In genomic region chr4:134591506-134592061, GRCm38 (mm10) we compare ENCODE assay signal across 9 mouse cellular contexts. TPM values are rescaled to one million over a fixed set of nuclear protein-coding genes. Genes with fewer than 3 reads are reported as not detected.
DNase-seq lines count a peak whose midpoint lies in the region; ATAC-seq lines count a peak whose summit lies in the region.
"Had no signal": no experiment of that assay in that cellular context is flagged by ENCODE, and none has a peak within 500 bp of the region (broad histone marks: within the 10 kb centered on the region; RNA-seq: fewer than 3 reads in every experiment).

No protein-coding gene starts in this region.

- no peak for ATAC-seq in heart, embryonic 11.5 days (replicated peaks; ENCODE audit: insufficient number of reproducible peaks, low FRiP score, low TSS enrichment)
- peak; percentile 79 for ATAC-seq in forebrain, embryonic 14.5 days
- ATAC-seq in limb, embryonic 13.5 days (ENCODE audit: low FRiP score, low read depth): peak; percentile 48; the same call in 1 of the 2 replicates

- H3K27me3 ChIP-seq in heart, embryonic 11.5 days (ENCODE audit: control insufficient read depth, insufficient read depth, low read length): no peaks in the 10 kb centered on the region
- no peaks in the 10 kb centered on the region for H3K27me3 ChIP-seq in forebrain, embryonic 14.5 days (replicated peaks; ENCODE audit: control insufficient read depth, insufficient read depth, low read length)
- no peaks in the 10 kb centered on the region for H3K27me3 ChIP-seq in limb, embryonic 13.5 days
- H3K27me3 ChIP-seq: liver, embryonic 13.5 days had no signal

- H3K9me3 ChIP-seq in heart, embryonic 11.5 days (replicated peaks; ENCODE audit: control insufficient read depth, low read length): no peaks in the 10 kb centered on the region
- no peaks in the 10 kb centered on the region for H3K9me3 ChIP-seq in forebrain, embryonic 14.5 days (replicated peaks; ENCODE audit: control insufficient read depth, low read length)
- H3K9me3 ChIP-seq in limb, embryonic 13.5 days: no peaks in the 10 kb centered on the region

- no peak overlapping the region for H3K4me3 ChIP-seq in heart, embryonic 11.5 days (ENCODE audit: low read depth, low read length)
- no peak overlapping the region for H3K4me3 ChIP-seq in forebrain, embryonic 14.5 days (ENCODE audit: low read depth, low read length)
- H3K4me3 ChIP-seq in limb, embryonic 13.5 days: no peak overlapping the region
- H3K4me3 ChIP-seq: liver, embryonic 13.5 days had no signal

- no peak overlapping the region for H3K9ac ChIP-seq in heart, embryonic 11.5 days (ENCODE audit: low read depth, low read length)
- H3K9ac ChIP-seq in forebrain, embryonic 14.5 days (ENCODE audit: low read length): no peak overlapping the region
- no peak overlapping the region for H3K9ac ChIP-seq in limb, embryonic 13.5 days
- H3K9ac ChIP-seq: liver, embryonic 13.5 days had no signal

- H3K27ac ChIP-seq in heart, embryonic 11.5 days (ENCODE audit: low read depth, low read length): no peak overlapping the region
- H3K27ac ChIP-seq in forebrain, embryonic 14.5 days (ENCODE audit: low read depth, low read length): peak overlapping the region; percentile 59
- H3K27ac ChIP-seq in limb, embryonic 13.5 days: peak overlapping the region; percentile 63; the same call in 1 of the 2 replicates
- H3K27ac ChIP-seq: liver, embryonic 13.5 days had no signal

- peak; percentile 88 to 91 for DNase-seq in heart, adult 18-20 months
- peak; percentile 89 for DNase-seq in adrenal gland, postnatal 25 days
- DNase-seq in forebrain, embryonic 14.5 days (ENCODE audit: low spot score): peak; percentile 85
- DNase-seq in heart, postnatal 4 days: peak; percentile 90
- peak; percentile 70 for DNase-seq in ovary, postnatal 14 days (ENCODE audit: low spot score)
- no peak for DNase-seq in frontal cortex, postnatal 25 days (ENCODE audit: low spot score in 2 of 2)
- DNase-seq: liver, embryonic 13.5 days had no signal

- H3K36me3 ChIP-seq in heart, embryonic 11.5 days (ENCODE audit: control insufficient read depth, insufficient read depth, low read length): 0 out of 2 replicates have a peak, but pooled peaks cover 3% of the 10 kb centered on the region
- H3K36me3 ChIP-seq in forebrain, embryonic 14.5 days (ENCODE audit: control insufficient read depth, insufficient read depth, low read length): no peaks in the 10 kb centered on the region
- H3K36me3 ChIP-seq in limb, embryonic 13.5 days: no peaks in the 10 kb centered on the region

- WGBS in heart, embryonic 11.5 days (ENCODE audit: insufficient replicate concordance): 78% methylated on average over 11 of the region's 11 CpGs
- 24% methylated on average over 11 of the region's 11 CpGs for WGBS in forebrain, embryonic 14.5 days
- WGBS in limb, embryonic 13.5 days: 50% methylated on average over 11 of the region's 11 CpGs

- H3K4me2 ChIP-seq in heart, embryonic 11.5 days: no peak overlapping the region
- H3K4me2 ChIP-seq in forebrain, embryonic 14.5 days (ENCODE audit: low read length): 0 out of 2 replicates have a peak overlapping the region, but pooled peaks have one; percentile 16
- peak overlapping the region; percentile 11; the same call in 1 of the 2 replicates for H3K4me2 ChIP-seq in limb, embryonic 13.5 days (replicated peaks)
- H3K4me2 ChIP-seq: liver, embryonic 13.5 days had no signal

- peaks cover 7% of the 10 kb centered on the region for H3K4me1 ChIP-seq in heart, embryonic 11.5 days (ENCODE audit: control insufficient read depth, insufficient read depth, low read length)
- peaks cover 15% of the 10 kb centered on the region for H3K4me1 ChIP-seq in forebrain, embryonic 14.5 days (ENCODE audit: control insufficient read depth, insufficient read depth, low read length)
- peaks cover 26% of the 10 kb centered on the region for H3K4me1 ChIP-seq in limb, embryonic 13.5 days

RNA-seq across cellular contexts. Expression of gene Selenon, which starts 39.6 kb away (rescaled TPM):
- total RNA-seq in heart, adult 18-20 months (2021): 10 to 100 TPM; 16.8 to 17.0 TPM
- 22.4 and 25.3 TPM in 2 replicates for polyA plus RNA-seq in heart, embryonic 11.5 days (2014; fragmentation: Nextera tagmentation; extraction: Ambion mirVana)
- total RNA-seq in adrenal gland, postnatal 25 days (2021): 30.5 and 35.2 TPM in 2 replicates
- polyA plus RNA-seq in forebrain, embryonic 14.5 days (2014; fragmentation: Nextera tagmentation; extraction: Ambion mirVana): 10.2 and 12.4 TPM in 2 replicates
- total RNA-seq in heart, postnatal 4 days (2021): 10 to 100 TPM; 46.4 to 49.9 TPM
- polyA plus RNA-seq in limb, embryonic 13.5 days (2015; fragmentation: Nextera tagmentation; extraction: Ambion mirVana): 15.2 and 16.3 TPM in 2 replicates

RNA-seq across cellular contexts. Expression of gene Mtfr1l, which starts 56.4 kb away (rescaled TPM):
- 100 to 1,000 TPM; 184 to 217 TPM for total RNA-seq in heart, adult 18-20 months (2021)
- polyA plus RNA-seq in heart, embryonic 11.5 days (2014; fragmentation: Nextera tagmentation; extraction: Ambion mirVana): 167 and 177 TPM in 2 replicates
- total RNA-seq in adrenal gland, postnatal 25 days (2021): 118 and 130 TPM in 2 replicates
- 177 and 185 TPM in 2 replicates for polyA plus RNA-seq in forebrain, embryonic 14.5 days (2014; fragmentation: Nextera tagmentation; extraction: Ambion mirVana)
- total RNA-seq in heart, postnatal 4 days (2021): 100 to 1,000 TPM; 145 to 150 TPM
- polyA plus RNA-seq in limb, embryonic 13.5 days (2015; fragmentation: Nextera tagmentation; extraction: Ambion mirVana): 131 and 132 TPM in 2 replicates

Comparison
In these comparisons a context has a peak if more than half of its experiments do, and no peak if none do; other contexts are left out.
1. DNase-seq: peak in heart, adult 18-20 months (2 of 2), adrenal gland, postnatal 25 days (single experiment), forebrain, embryonic 14.5 days (single experiment), heart, postnatal 4 days (single experiment) and ovary, postnatal 14 days (single experiment); none in frontal cortex, postnatal 25 days (0 of 2).